Mouse (Mus musculus) fibroblast of lung, adult 2 months (primary cell): ENCODE results near the gene Olfr1346.
"Not testable (repeated sequence)": the region's sequence is repeated elsewhere in the genome, so short reads cannot be mapped to it uniquely, and the experiment has no call there.

Source experiments
- DNase-seq: peaks from one replicate; pipeline ENCODE4 v3.0.0-alpha.2; 2011; ENCODE audit warnings: low read depth

Olfr1346 gene

GRCm38 (mm10) chr7:6466951-6467350, at the start of gene Olfr1346:
Gene Olfr1346 (plus strand): TSS chr7:6467101.
- no peak for DNase-seq

DNA sequence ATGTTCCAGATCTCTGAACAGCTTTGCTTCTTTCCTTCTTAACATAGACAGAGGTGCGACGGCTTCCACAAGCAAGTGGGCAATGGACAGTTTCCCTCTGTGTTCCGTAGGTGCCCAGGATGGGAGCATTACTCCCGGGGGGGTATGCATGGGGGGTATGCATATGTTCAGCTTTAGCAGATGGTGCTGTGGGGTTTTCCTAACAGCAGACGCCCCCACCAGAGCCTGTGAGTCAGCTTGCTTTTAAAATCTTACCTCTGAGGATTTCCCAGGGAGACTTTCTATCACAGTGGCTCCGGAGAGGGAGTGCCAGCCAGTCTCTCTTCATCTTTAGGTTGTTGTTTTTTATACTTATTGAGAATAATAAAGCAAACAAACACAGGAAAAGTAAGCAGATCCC, 47.0 kb upstream of the Olfr1346 start:
- no peak for DNase-seq

- no peak for DNase-seq
Observed at GRCm38 (mm10) chr7:6429381-6429780, 37.5 kb upstream of the Olfr1346 start.

DNA sequence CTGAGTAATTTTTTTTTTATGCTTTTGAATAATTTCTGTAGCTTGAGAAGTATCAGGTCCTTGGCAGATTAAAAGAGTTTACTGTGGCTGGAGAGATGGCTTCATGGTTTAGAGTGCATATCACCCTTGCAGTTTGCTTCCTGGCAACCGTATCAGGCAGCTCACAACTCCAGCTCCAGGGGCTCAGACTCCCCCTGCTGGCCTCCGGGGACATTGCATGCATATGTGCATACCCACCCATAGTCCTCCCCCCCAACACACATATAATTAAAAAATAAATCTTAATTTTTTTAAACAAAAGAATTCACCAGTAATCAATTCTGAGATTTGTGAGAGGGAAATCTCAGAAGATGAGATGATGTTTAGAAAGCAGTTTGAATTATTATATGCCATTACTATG, 36.6 kb upstream of the Olfr1346 start:
- DNase-seq: no peak

- DNase-seq: no peak
Observed at GRCm38 (mm10) chr7:6438388-6438787, 28.5 kb upstream of the Olfr1346 start, which contains the start of gene Olfr1344. Gene Olfr1344 (plus strand): TSS chr7:6438688.

DNA sequence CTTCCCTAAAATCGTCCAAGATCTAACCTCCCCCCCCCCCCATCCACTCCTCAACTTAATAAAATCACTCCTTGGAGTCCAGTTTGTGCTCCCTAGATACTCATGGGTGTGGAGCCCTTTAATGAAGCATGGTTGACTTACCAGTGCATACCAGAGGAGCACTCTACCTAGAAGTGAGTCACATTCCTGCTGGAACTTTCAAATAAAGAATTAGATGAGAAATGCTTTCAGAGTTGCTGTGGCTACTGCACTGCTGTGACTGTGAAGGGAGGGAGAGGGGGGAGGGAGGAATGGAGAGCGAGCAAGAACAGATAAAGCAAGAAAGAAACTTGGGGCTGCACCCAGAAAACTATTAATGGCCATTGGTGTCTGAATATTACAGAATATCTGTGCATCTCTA, 25.7 kb upstream of the Olfr1346 start:
- no peak for DNase-seq

GRCm38 (mm10) chr7:6447771-6448170, 19.1 kb upstream of the Olfr1346 start:
- no peak for DNase-seq

DNA sequence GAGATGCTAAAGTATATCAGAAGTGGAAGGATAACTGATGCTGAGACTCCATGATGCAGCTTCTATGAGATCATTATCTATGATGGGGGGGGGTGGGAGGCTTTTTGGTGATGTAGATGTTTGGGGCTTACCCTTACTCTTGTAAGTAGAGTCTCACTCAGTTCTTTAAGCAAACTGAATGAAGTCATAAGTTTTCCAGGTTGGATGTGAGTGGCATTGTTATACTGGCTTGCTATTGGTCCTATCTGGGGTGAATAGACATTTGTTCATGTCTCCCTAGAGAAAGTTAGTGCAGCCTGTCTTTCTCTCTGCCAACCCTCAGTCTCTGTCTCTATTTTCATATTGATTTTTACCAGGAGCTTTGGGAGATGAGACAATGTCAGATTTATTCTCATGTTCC, 11.0 kb upstream of the Olfr1346 start, which contains the start of gene Olfr1336:
Olfr1336 (plus strand) TSS at position 301 of the 400 bp plus-strand sequence.
- no peak for DNase-seq

DNA sequence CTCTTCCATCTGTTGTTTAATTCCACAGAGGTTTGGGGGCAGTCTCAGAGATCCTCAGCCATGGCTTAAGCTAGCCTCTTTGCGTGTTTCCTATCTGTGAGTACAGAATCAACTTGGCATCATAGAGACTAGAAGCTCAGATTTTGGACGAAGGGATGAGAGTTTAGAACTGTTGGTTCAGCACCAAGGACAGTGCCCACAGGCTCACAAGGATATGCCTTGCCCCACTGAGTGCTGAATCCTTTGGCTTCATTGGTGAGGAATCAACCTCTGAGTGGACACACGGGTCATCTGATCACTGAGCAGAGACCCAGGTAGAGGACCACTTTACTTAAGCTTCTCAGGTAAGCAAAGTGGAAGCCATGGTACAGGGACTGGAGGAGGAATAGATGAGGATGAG, 10.5 kb upstream of the Olfr1346 start:
- no peak for DNase-seq

- DNase-seq: not testable (repeated sequence)
Observed at GRCm38 (mm10) chr7:6477633-6478032, 10.7 kb downstream of the Olfr1346 start.

DNA sequence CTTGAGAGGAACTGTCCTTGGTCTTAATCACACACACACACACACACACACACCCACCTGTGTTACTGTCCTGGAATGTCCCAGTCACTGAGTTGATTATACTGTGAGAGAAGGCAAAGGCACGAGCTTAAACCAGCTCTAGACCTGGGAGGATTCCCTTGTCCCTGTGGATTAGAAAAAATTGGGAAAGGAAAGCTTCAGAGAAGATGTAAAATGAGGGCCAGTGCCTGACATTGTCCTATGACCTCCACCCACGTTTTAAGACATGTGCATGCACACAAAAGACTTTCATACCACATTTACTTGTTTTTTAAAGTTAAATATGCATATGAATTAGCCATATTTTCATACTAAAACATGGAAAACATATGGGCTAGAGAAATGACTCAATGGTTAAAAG, 19.9 kb downstream of the Olfr1346 start, which contains the start of gene Olfr5:
Olfr5 (minus strand) TSS at position 101 of the 400 bp plus-strand sequence.
- DNase-seq: no peak

GRCm38 (mm10) chr7:6499655-6500054, 32.8 kb downstream of the Olfr1346 start, which contains the start of gene Olfr1347:
Gene Olfr1347 (minus strand): TSS chr7:6499755.
- no peak for DNase-seq

- DNase-seq: no peak
Observed at GRCm38 (mm10) chr7:6508648-6509047, 41.7 kb downstream of the Olfr1346 start, which contains the start of gene Olfr1348. Gene Olfr1348 (minus strand): TSS chr7:6508748.

GRCm38 (mm10) chr7:6521666-6522065, 54.8 kb downstream of the Olfr1346 start:
- no peak for DNase-seq

DNA sequence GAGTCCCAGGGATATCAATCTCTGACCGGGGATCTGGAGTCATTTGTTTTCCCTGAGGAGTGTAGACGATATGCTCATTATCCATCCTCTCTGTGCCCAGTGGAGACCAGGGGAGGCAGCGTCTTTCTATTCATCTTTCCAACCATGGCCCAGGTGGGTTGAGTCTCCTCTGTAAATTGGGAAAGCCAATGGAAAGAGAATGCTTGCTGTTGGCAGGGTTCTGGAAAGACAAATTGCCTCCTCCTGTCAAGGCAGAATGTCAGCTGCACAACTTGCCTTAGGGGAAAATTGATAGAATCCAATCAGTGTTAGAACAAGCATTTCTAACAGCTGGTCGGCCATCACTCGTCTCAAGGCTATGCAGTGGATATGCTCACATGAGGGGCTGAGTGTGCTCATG, 55.9 kb downstream of the Olfr1346 start, which contains the start of gene Olfr1349:
Olfr1349 (minus strand) TSS at position 101 of the 400 bp plus-strand sequence.
- DNase-seq: no peak

DNA sequence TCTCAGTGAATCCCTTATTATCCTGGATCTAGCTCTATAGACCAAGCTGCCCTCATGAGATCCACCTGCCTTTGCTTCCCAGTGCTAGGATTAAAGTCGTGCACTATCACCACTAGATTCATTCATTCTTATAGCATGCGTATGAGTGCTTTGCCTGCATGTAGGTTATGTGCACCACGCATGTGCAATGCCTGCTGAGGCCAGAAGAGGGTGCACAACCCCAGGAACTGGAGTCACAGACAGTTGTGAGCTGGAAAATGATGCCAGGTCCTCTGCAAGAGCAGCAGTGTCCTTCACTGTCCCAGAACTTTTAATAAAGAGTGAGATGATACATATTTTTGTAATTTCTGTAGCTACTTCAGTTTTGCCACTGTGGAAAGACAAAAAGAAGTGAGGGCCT, 58.1 kb downstream of the Olfr1346 start:
- DNase-seq: no peak

GRCm38 (mm10) chr7:6526141-6526540, 59.2 kb downstream of the Olfr1346 start:
- DNase-seq: no peak
